Mouse (Mus musculus) kidney, postnatal 10 days (tissue): ENCODE results near the gene She.
A peak's percentile ranks its signal among the peaks of the same experiment; 100 is the strongest.
"Not testable (repeated sequence)": the region's sequence is repeated elsewhere in the genome, so short reads cannot be mapped to it uniquely, and the experiment has no call there.

Experiments
- DNase-seq: peaks from one replicate; pipeline ENCODE4 v3.0.0; 2021; ENCODE audit warnings: mixed read lengths

She gene

GRCm38 (mm10) chr3:89830815-89831591 lies at the start of gene She:
Gene She, plus strand, starts transcription at chr3:89831370.
- DNase-seq: peak; percentile 76

DNA sequence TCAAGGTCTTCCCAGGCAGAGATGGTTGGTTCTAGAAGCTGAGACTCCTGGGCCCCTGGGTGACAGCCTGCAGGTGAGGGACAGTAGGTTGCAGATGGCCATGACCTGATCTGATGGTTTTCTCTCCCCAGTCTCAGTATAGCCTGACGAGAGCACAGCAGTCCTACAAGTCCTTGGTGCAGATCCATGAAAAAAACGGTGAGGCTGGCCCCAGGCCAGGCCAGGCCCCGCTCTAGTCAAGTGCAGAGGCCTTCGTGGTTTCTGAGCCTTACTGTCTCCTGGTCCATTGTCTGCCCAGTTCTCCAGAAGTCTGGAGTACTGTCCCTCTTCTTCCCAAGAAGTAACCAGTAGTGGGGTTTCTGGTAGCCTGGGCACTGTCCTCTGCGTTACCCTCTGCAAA lies 49.5 kb upstream of the She start:
- no peak for DNase-seq

- peak; percentile 88 for DNase-seq
Observed at GRCm38 (mm10) chr3:89784991-89785753, 46.0 kb upstream of the She start.

DNA sequence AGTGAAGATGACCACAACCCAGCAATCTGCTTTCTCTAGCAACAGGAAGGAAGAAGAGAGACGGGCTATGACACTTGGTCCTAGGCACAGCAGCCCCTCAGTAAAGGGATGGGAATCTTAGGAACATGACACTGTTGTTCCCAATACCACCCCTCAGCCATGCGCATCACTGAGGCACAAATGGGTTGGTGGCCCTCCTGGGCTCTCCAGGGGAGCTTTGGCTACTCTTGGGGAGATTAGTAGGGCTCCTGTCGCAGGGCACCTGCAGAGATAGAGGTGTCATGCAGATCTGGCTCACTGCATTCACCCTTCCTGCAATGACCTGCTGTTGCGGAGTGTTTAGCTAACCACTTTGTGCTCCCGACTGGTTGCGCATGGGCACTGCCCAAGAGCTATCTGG lies 44.9 kb upstream of the She start:
- no peak for DNase-seq

DNA sequence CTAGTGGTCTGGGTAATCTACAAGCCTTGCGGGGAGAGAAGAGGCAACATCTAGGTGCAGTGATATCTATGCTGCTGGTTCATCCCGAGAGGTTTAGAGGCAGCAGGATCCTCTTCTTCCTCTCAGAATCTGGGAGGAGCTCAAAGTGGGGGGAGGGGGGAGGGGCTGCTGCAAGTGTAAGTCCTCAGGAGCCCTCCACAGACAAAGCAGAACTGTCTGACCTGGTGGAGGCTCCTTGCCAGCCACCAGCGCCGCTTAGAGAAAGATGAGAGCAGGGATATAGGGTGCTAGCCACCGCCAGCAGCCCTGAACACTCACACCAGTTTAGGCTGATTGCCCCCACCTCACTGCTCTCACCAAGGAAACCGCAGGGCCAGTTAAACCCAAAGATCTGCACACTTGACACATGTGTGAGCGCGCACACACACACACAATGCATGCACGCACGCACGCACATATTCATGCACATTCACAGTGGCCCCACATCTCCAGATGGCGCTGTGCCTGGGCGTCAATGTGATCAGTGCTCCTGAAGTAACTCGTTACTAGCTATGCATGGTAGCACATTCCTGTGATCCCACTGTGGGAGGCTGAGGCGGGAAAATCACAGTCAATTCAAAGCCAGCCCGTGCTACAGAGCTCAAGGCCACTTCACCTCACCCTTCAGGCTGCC lies 42.4 kb upstream of the She start:
- DNase-seq: no peak

- DNase-seq: no peak
Observed at GRCm38 (mm10) chr3:89794616-89795015, 36.6 kb upstream of the She start.

- DNase-seq: no peak
Observed at GRCm38 (mm10) chr3:89795746-89796145, 35.4 kb upstream of the She start.

- peak; percentile 43 for DNase-seq
Observed at GRCm38 (mm10) chr3:89796358-89796757, 34.8 kb upstream of the She start.

DNA sequence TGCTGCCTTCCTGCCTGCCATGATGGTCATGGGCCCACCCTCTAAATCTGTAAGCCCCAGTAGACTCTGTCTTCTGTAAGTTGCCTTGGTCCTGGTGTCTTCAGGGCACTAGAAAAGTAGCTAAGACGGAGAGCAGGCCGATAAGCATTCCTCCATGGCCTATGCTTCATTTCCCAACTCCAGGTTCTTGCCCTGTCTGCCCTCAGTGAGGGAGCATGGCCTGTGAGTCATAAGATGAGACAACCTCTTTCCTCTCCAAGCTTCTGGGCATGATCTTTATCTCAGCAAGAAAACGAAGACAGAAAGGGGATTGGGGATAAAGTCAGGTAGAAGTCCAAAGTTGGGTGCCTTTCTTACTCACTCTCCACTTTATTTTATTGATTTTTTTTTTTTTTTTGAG lies 32.7 kb upstream of the She start:
- DNase-seq: no peak

DNA sequence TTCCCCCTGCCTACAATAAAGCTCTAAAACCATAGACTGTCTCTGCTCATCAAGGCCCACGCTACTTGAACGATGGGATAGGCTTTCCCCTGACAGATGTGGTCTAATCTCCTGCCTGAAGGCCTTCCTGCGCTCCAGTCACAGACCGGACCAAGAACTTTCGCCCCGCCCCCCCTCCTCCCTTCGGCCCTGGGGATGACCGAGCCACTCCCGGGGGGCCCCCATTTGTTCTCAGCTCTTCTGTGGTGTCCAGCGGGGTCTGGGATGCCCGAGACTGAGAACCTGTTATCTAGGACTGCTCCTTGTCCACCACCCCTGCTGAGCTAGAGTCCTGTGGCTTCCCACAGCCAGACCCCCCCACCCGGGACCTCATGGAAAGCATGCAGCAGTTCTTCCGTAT lies 31.7 kb upstream of the She start:
- DNase-seq: no peak

DNA sequence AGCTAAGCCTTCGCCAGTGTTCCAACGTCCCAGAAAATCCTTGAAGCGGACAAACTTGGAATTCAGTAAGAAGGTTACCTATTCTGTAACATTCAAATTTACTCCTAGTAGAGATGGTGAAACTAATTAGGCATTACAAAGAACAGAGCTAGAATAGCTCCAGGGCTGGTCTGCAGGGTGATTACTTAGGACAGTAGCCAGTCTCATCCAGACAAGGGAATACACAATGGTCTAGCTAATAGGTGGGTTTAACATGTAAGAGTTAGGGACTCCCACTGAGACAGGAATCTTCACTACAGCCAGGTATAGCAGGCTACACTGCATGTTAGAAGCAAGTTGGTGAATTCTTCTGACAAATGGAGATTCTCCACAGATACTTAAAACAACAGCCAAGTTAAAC lies 31.1 kb upstream of the She start:
- DNase-seq: not testable (repeated sequence)

- DNase-seq: no peak
Observed at GRCm38 (mm10) chr3:89800774-89801506, 30.2 kb upstream of the She start.

- DNase-seq: peak; percentile 39
Observed at GRCm38 (mm10) chr3:89801507-89801847, 29.7 kb upstream of the She start.

DNA sequence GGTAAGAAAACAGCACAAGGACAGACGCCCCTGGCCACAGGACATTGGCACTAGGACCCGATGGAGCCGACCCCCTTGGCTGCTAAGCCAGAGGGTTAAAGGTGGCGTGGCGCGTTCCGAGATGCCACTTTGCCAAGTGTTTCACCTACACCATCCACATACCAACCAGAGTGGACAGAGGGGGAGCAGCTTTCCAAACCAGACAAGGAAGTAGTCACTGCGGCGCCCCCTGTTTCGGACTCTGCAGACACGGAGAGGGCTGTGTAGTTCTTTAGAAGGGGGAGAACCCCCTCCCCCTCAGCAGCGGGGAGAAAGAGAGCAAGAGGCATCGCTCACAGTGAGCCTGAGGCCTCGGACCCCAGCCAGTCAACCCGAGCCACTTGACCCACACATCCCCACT lies 28.3 kb upstream of the She start:
- DNase-seq: no peak

DNA sequence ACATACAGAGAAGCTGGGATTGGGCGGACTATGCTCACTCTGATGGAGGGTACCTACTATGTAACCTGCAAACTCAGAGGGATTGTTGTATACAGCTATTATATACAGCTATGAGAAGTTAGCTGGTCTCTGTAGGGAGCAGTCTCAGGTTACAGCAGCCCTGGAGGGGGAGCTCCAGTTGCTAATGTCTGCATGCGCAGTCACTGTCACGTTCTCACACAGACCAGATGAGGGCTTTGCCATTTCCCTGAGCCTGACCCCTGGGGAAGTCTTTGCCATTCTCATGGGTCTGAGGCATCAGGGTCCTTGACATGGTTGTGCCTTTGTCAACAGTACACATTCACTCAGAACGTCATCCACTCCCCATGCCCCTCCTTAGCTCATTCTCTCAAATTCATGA lies 26.0 kb upstream of the She start:
- DNase-seq: no peak

- no peak for DNase-seq
Observed at GRCm38 (mm10) chr3:89806751-89807150, 24.4 kb upstream of the She start.

- DNase-seq: no peak
Observed at GRCm38 (mm10) chr3:89807171-89807570, 24.0 kb upstream of the She start.

DNA sequence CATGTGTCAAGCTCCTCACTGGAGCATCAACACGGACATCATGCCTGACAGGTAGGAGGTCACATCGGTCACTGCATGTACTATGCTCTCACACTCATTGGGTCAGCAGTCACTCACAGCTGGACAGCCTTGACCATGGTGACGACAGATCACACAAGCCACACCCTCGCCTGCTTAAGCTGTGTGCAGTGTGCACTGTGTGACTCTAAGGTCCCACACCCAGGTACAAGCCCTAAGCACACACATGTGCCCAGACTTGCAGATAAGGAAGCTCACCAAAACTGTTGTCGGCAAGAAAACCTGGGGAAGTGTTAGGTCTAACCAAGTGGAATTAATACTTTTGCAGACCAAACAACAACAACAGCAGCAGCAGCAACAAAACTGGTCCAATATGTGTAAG lies 23.3 kb upstream of the She start:
- DNase-seq: no peak

GRCm38 (mm10) chr3:89808638-89809037 lies 22.5 kb upstream of the She start:
- DNase-seq: no peak

- no peak for DNase-seq
Observed at GRCm38 (mm10) chr3:89810841-89811240, 20.3 kb upstream of the She start.

DNA sequence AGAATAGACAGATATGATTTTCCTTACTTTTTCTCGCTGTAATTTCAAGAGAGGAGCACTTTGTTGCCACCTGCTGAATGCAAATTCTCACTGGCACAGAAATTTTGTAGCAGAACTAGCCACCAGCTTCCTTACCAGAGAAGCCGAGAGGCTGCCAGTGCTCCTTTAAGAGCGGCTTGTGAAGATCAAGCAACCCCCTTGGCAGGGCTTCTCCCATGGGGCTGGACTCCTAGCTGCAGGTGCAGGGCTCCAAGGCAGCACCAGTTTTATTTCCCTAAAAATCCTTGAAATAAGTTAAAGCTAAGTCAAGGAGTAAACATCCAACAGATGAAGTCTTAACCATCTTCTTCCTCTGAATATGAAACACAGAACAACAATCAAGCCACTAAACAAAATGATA lies 19.0 kb upstream of the She start:
- DNase-seq: no peak

DNA sequence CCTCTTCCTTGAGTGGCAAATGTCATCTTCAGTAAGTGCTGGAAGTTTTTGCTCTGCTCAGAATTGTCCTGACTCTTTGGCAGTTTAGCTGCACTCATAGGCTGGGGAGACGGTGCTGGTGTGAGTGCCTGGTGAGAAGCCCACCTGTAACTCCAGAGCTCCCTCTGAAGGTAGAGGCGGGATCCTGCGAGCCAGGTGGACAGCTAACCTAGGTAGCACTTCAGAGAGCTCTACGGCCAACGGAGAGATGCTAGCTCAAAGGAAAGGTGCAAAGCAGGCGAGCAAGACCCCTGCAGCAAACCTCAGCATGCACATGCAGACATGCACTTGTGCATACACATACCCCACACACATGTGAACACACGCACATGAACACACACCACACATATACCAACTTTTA lies 17.1 kb upstream of the She start:
- no peak for DNase-seq

- DNase-seq: peak; percentile 73
Observed at GRCm38 (mm10) chr3:89817056-89817455, 14.1 kb upstream of the She start.
